Mouse (Mus musculus): ENCODE results near the gene Lgals9. TPM values are rescaled to one million over a fixed set of nuclear protein-coding genes. Genes with fewer than 3 reads are reported as not detected.
A peak's percentile ranks its signal among the peaks of the same experiment; 100 is the strongest.
"Not testable (repeated sequence)": the region's sequence is repeated elsewhere in the genome, so short reads cannot be mapped to it uniquely, and the experiment has no call there.

Gene Lgals9
- polyA plus RNA-seq, 1 experiment from 2014 or later: 54.4 TPM

GRCm38 (mm10) chr11:79006417-79006816 is 21.7 kb upstream of the Lgals9 start:
- Histone ChIP-seq H3K9me3 (replicated peaks) (no peaks in the 10 kb centered on the region), H3K4me1 (replicated peaks) (peaks cover 21% of the 10 kb centered on the region), H3K4me3 (no peak overlapping the region), H3K27ac (no peak overlapping the region), H3K27me3 (no peaks in the 10 kb centered on the region), H3K9ac (no peak overlapping the region), H3K36me3 (no peaks in the 10 kb centered on the region), H3K4me2 (no peak overlapping the region)
- WGBS: 63% methylated on average over 5 of the region's 5 CpGs
- ATAC-seq (replicated peaks; ENCODE audit: insufficient number of reproducible peaks, insufficient read depth, low FRiP score, low read depth): no peak

GRCm38 (mm10) chr11:79005578-79006394 is 21.0 kb upstream of the Lgals9 start:
- no peaks in the 10 kb centered on the region for H3K27me3 ChIP-seq
- H3K36me3 ChIP-seq: no peaks in the 10 kb centered on the region
- H3K27ac ChIP-seq: no peak overlapping the region
- H3K4me3 ChIP-seq: no peak overlapping the region
- no peak overlapping the region for H3K4me2 ChIP-seq
- WGBS: 75% methylated on average over 14 of the region's 14 CpGs
- no peak overlapping the region for H3K9ac ChIP-seq
- ATAC-seq (replicated peaks; ENCODE audit: insufficient number of reproducible peaks, insufficient read depth, low FRiP score, low read depth): no peak
- no peaks in the 10 kb centered on the region for H3K9me3 ChIP-seq (replicated peaks)
- H3K4me1 ChIP-seq (replicated peaks): peaks cover 21% of the 10 kb centered on the region

- Histone ChIP-seq H3K27me3 (no peaks in the 10 kb centered on the region), H3K4me2 (no peak overlapping the region), H3K4me1 (replicated peaks) (peaks cover 21% of the 10 kb centered on the region), H3K4me3 (no peak overlapping the region), H3K36me3 (no peaks in the 10 kb centered on the region), H3K27ac (peak overlapping the region; percentile 83), H3K9ac (no peak overlapping the region), H3K9me3 (replicated peaks) (no peaks in the 10 kb centered on the region)
- WGBS: 65% methylated on average over 10 of the region's 10 CpGs
- ATAC-seq (replicated peaks; ENCODE audit: insufficient number of reproducible peaks, insufficient read depth, low FRiP score, low read depth): no peak
Measured at GRCm38 (mm10) chr11:79003769-79004638, 19.3 kb upstream of the Lgals9 start.

GRCm38 (mm10) chr11:79003053-79003768 is 18.5 kb upstream of the Lgals9 start:
- Histone ChIP-seq H3K27ac (peak overlapping the region; percentile 83), H3K4me2 (no peak overlapping the region), H3K4me3 (no peak overlapping the region), H3K9ac (no peak overlapping the region), H3K4me1 (replicated peaks) (peaks cover 21% of the 10 kb centered on the region), H3K36me3 (no peaks in the 10 kb centered on the region), H3K9me3 (replicated peaks) (no peaks in the 10 kb centered on the region), H3K27me3 (no peaks in the 10 kb centered on the region)
- ATAC-seq (replicated peaks; ENCODE audit: insufficient number of reproducible peaks, insufficient read depth, low FRiP score, low read depth): peak; percentile 75
- WGBS: 60% methylated on average over 11 of the region's 11 CpGs

GRCm38 (mm10) chr11:79002551-79002951 is 17.8 kb upstream of the Lgals9 start:
- H3K9ac ChIP-seq: no peak overlapping the region
- H3K27ac ChIP-seq: peak overlapping the region; percentile 83
- peaks cover 21% of the 10 kb centered on the region for H3K4me1 ChIP-seq (replicated peaks)
- H3K4me3 ChIP-seq: no peak overlapping the region
- WGBS: 53% methylated on average over 5 of the region's 5 CpGs
- peak; percentile 63 for ATAC-seq (replicated peaks; ENCODE audit: insufficient number of reproducible peaks, insufficient read depth, low FRiP score, low read depth)
- H3K27me3 ChIP-seq: no peaks in the 10 kb centered on the region
- no peaks in the 10 kb centered on the region for H3K36me3 ChIP-seq
- H3K9me3 ChIP-seq (replicated peaks): no peaks in the 10 kb centered on the region
- H3K4me2 ChIP-seq: no peak overlapping the region

- no peak for ATAC-seq (replicated peaks; ENCODE audit: insufficient number of reproducible peaks, insufficient read depth, low FRiP score, low read depth)
Measured at GRCm38 (mm10) chr11:79001871-79002270, 17.1 kb upstream of the Lgals9 start.

GRCm38 (mm10) chr11:78999118-78999517 is 14.4 kb upstream of the Lgals9 start:
- Histone ChIP-seq H3K9ac (no peak overlapping the region), H3K27ac (no peak overlapping the region), H3K9me3 (replicated peaks) (no peaks in the 10 kb centered on the region), H3K4me1 (replicated peaks) (peaks cover 17% of the 10 kb centered on the region), H3K27me3 (no peaks in the 10 kb centered on the region), H3K36me3 (no peaks in the 10 kb centered on the region), H3K4me3 (no peak overlapping the region), H3K4me2 (no peak overlapping the region)
- WGBS: 75% methylated on average over 6 of the region's 6 CpGs
- ATAC-seq (replicated peaks; ENCODE audit: insufficient number of reproducible peaks, insufficient read depth, low FRiP score, low read depth): no peak

More at GRCm38 (mm10) chr11:79001871-79002270, 17.1 kb upstream of the Lgals9 start:
- 81% methylated on average over 4 of the region's 4 CpGs for WGBS
- H3K27ac ChIP-seq: peak overlapping the region; percentile 83
- no peak overlapping the region for H3K4me2 ChIP-seq
- no peaks in the 10 kb centered on the region for H3K9me3 ChIP-seq (replicated peaks)
- no peaks in the 10 kb centered on the region for H3K27me3 ChIP-seq
- H3K9ac ChIP-seq: no peak overlapping the region
- H3K4me1 ChIP-seq (replicated peaks): peaks cover 21% of the 10 kb centered on the region
- H3K4me3 ChIP-seq: no peak overlapping the region
- no peaks in the 10 kb centered on the region for H3K36me3 ChIP-seq

GRCm38 (mm10) chr11:78990875-78991543 is 6.3 kb upstream of the Lgals9 start:
- WGBS: 74% methylated on average over 5 of the region's 5 CpGs
- H3K27ac ChIP-seq; H3K27me3 ChIP-seq; ATAC-seq (replicated peaks; ENCODE audit: insufficient number of reproducible peaks, insufficient read depth, low FRiP score, low read depth); H3K36me3 ChIP-seq; H3K4me3 ChIP-seq; H3K4me2 ChIP-seq; H3K4me1 ChIP-seq (replicated peaks); H3K9me3 ChIP-seq (replicated peaks); H3K9ac ChIP-seq: not testable (repeated sequence)

GRCm38 (mm10) chr11:78990096-78990495 is 5.3 kb upstream of the Lgals9 start:
- Histone ChIP-seq H3K9me3 (replicated peaks) (no peaks in the 10 kb centered on the region; the same call in 1 of the 2 replicates), H3K4me1 (replicated peaks) (peaks cover 2% of the 10 kb centered on the region), H3K9ac (no peak overlapping the region), H3K36me3 (no peaks in the 10 kb centered on the region), H3K4me3 (no peak overlapping the region), H3K4me2 (no peak overlapping the region), H3K27me3 (no peaks in the 10 kb centered on the region), H3K27ac (no peak overlapping the region)
- no peak for ATAC-seq (replicated peaks; ENCODE audit: insufficient number of reproducible peaks, insufficient read depth, low FRiP score, low read depth)
- 87% methylated on average over 9 of the region's 9 CpGs for WGBS

- H3K36me3 ChIP-seq; H3K9me3 ChIP-seq (replicated peaks); ATAC-seq (replicated peaks; ENCODE audit: insufficient number of reproducible peaks, insufficient read depth, low FRiP score, low read depth); H3K4me1 ChIP-seq (replicated peaks); H3K27me3 ChIP-seq; H3K4me2 ChIP-seq; H3K27ac ChIP-seq; H3K9ac ChIP-seq; H3K4me3 ChIP-seq: not testable (repeated sequence)
- whole genome bisulfite sequencing: 89% methylated on average over 11 of the region's 11 CpGs
Measured at GRCm38 (mm10) chr11:78989206-78989605, 4.5 kb upstream of the Lgals9 start.
